Mouse (Mus musculus) heart, adult 18-20 months (tissue): ENCODE results near the gene Fndc11. TPM values are rescaled to one million over a fixed set of nuclear protein-coding genes. Genes with fewer than 3 reads are reported as not detected.
A peak's percentile ranks its signal among the peaks of the same experiment; 100 is the strongest.
"Not testable (repeated sequence)": the region's sequence is repeated elsewhere in the genome, so short reads cannot be mapped to it uniquely, and the experiment has no call there.

ENCODE experiments used
- DNase-seq, 2 experiments: peaks; one replicate each; pipeline ENCODE4 v3.0.0; 2021 to 2022; ENCODE audit warnings: mixed read lengths in 1 of 2
- long read RNA-seq, 2 experiments: library from polyadenylated mRNA; stranded (forward); transcript quantifications; one replicate each; pipeline ENCODE4 v2.0.0; 2021
- total RNA-seq, 2 experiments: library from RNA; stranded (reverse); gene quantifications; 2 replicates each; pipeline ENCODE4 v1.2.3; 2021

Fndc11 gene
- not detected for total RNA-seq
- long read RNA-seq, experiment 1, result 0 reads
- long read RNA-seq, experiment 2, result 0 reads

- peak; percentile 81 to 91 for DNase-seq
Measured at GRCm38 (mm10) chr2:181219538-181220216, at the start of gene Fndc11. Fndc11 (plus strand) TSS chr2:181220013.

- no peak for DNase-seq
Measured at GRCm38 (mm10) chr2:181174646-181175045, 45.2 kb upstream of the Fndc11 start.

- DNase-seq, result no peak
Measured at GRCm38 (mm10) chr2:181178015-181178414, 41.8 kb upstream of the Fndc11 start.

GRCm38 (mm10) chr2:181178471-181178870 is 41.3 kb upstream of the Fndc11 start:
- no peak for DNase-seq

GRCm38 (mm10) chr2:181180898-181181297 is 38.9 kb upstream of the Fndc11 start:
- DNase-seq, result peak; percentile 44 to 60

GRCm38 (mm10) chr2:181186635-181187034 is 33.2 kb upstream of the Fndc11 start:
- peak; percentile 92 for DNase-seq

GRCm38 (mm10) chr2:181187121-181188000 is 32.5 kb upstream of the Fndc11 start, which contains the start of gene Ppdpf:
Ppdpf (plus strand) TSS chr2:181187247.
- DNase-seq, result peak; percentile 96 to 98

- peak; percentile 31 to 56 for DNase-seq
Measured at GRCm38 (mm10) chr2:181188681-181189080, 31.1 kb upstream of the Fndc11 start.

- DNase-seq, result no peak
Measured at GRCm38 (mm10) chr2:181189321-181189720, 30.5 kb upstream of the Fndc11 start.

- not testable (repeated sequence) for DNase-seq
Measured at GRCm38 (mm10) chr2:181191385-181191784, 28.4 kb upstream of the Fndc11 start.

GRCm38 (mm10) chr2:181191936-181192335 is 27.9 kb upstream of the Fndc11 start:
- DNase-seq, result no peak

GRCm38 (mm10) chr2:181193044-181193443 is 26.8 kb upstream of the Fndc11 start:
- no peak for DNase-seq

GRCm38 (mm10) chr2:181196628-181197300 is 23.0 kb upstream of the Fndc11 start:
- no peak for DNase-seq

GRCm38 (mm10) chr2:181201606-181202005 is 18.2 kb upstream of the Fndc11 start:
- no peak for DNase-seq

- DNase-seq, result no peak
Measured at GRCm38 (mm10) chr2:181202422-181202821, 17.4 kb upstream of the Fndc11 start, which contains the start of gene Ptk6. Ptk6 (minus strand) TSS chr2:181202789.

- DNase-seq, result no peak
Measured at GRCm38 (mm10) chr2:181202886-181203285, 16.9 kb upstream of the Fndc11 start.

GRCm38 (mm10) chr2:181205678-181206077 is 14.1 kb upstream of the Fndc11 start:
- no peak for DNase-seq

GRCm38 (mm10) chr2:181206118-181206517 is 13.7 kb upstream of the Fndc11 start:
- no peak for DNase-seq

GRCm38 (mm10) chr2:181212389-181213020 is 7.3 kb upstream of the Fndc11 start:
- DNase-seq, result peak in 1 of 2 experiments; percentile 36

GRCm38 (mm10) chr2:181213021-181213445 is 6.8 kb upstream of the Fndc11 start, which contains the start of gene Srms:
Srms (minus strand) TSS chr2:181213185.
- peak; percentile 58 to 59 for DNase-seq

- DNase-seq, result no peak
Measured at GRCm38 (mm10) chr2:181216037-181216436, 3.8 kb upstream of the Fndc11 start.
